Mouse (Mus musculus): ENCODE measurements around the gene Qrsl1.
"Not testable (repeated sequence)": the region's sequence is repeated elsewhere in the genome, so short reads cannot be mapped to it uniquely, and the experiment has no call there.

DNA sequence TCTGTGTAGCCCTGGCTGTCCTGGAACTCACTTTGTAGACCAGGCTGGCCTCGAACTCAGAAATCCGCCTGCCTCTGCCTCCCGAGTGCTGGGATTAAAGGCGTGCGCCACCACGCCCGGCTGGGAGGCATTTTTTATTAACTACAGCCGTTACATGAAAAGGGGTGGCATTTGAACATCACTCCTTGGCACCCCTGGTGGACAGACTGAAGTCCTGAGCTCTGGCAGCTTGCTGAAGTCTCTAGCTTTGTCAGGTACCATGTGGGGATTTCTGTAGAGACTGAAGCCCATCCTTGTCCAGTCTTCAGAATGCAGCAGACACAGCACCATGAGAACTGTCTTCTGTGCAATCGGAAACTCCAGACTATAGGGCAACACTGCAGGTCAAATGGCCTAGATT, 24.2 kb upstream of the Qrsl1 start:
- not testable (repeated sequence) for TF ChIP-seq MEF2A (IDR thresholded peaks at IDR 0.05; ENCODE audit: borderline replicate concordance, low read depth, low read length); RCOR1 (conservative IDR thresholded peaks at IDR 0.05; ENCODE audit: low read depth, low read length); TCF12 (IDR thresholded peaks at IDR 0.05; ENCODE audit: low read depth, low read length); POLR2A (IDR thresholded peaks at IDR 0.05; ENCODE audit: low read depth, low read length); NRF1 (IDR thresholded peaks at IDR 0.05; ENCODE audit: low read depth, low read length); GABPA (IDR thresholded peaks at IDR 0.05; ENCODE audit: insufficient replicate concordance, low read depth, low read length); EP300 (IDR thresholded peaks at IDR 0.05; ENCODE audit: low read length); ETS1 (conservative IDR thresholded peaks at IDR 0.05; ENCODE audit: low read depth, low read length); MAZ (IDR thresholded peaks at IDR 0.05; ENCODE audit: low read depth, low read length); PAX5 (IDR thresholded peaks at IDR 0.05; ENCODE audit: low read length); TBP (conservative IDR thresholded peaks at IDR 0.05; ENCODE audit: low read depth, low read length)
- peak in 1 of 2 experiments; percentile 15; a peak in 2 of 4 replicates for TF ChIP-seq CTCF (conservative IDR thresholded peaks at IDR 0.05 in 1 of 2, IDR thresholded peaks at IDR 0.05 in 1 of 2; ENCODE audit: low read depth in 2 of 2, low read length in 2 of 2)

Measured in CH12.LX (cell line).